Mouse (Mus musculus) neural tube, embryonic 10.5 days (tissue): Measurements from ENCODE around the gene Sp1.

Experiments used
- DNase-seq: peaks from one replicate; pipeline ENCODE4 v3.0.0-alpha.2; 2017; ENCODE audit warnings: low spot score; ENCODE audit errors: extremely low spot score

Sp1 gene

GRCm38 (mm10) chr15:102473246-102473645 is 67.3 kb downstream of the Sp1 start:
- no peak for DNase-seq

DNA sequence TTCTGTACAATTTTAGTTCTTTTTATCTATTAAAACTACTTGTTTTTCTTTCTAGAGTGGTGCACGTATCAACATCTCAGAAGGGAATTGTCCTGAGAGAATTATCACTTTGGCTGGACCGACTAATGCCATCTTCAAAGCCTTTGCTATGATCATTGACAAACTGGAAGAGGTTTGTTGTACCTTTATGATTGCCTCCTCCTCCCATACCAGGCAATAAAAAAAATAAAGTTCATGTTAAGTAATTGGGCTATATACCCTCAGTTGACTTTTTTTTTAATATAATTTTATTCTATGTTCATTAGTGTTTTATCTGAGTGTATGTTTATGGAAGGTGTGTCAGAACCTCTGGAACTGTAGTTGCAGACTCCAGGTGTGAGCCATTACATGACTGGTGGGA is 68.6 kb downstream of the Sp1 start:
- DNase-seq = no peak

DNA sequence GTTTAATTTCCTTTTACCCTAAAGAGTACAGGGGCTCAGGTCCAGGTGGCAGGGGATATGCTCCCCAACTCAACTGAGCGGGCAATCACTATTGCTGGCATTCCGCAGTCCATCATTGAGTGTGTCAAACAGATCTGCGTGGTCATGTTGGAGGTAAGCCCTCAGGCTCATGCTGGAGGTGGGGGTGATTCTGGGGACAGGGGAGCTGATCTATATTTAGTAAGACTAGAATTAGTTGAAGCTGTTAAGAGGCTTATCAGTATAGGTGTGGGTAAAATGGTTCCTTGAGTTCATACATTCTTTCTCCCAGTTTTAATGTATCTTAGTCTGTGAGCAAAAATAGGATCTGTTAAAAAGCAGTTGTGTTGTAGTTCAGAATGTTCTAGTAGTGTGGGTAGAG is 77.2 kb downstream of the Sp1 start:
- DNase-seq = no peak

DNA sequence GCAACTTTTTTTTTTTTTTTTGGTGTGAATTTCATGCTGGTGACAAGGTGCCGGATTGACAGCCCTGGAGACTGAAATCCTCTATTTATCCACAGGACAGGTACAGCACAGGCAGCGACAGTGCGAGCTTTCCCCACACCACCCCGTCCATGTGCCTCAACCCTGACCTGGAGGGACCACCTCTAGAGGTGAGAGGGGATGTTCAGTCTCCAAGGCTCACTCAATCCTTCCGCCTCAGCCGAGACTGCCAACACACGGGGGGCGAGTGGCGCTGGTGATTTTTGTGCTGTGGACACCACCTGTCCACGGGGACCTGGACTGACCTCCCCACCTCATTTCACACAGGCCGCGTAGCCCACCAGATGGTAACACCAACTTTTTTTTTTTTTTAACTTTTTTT is 79.9 kb downstream of the Sp1 start:
- no peak for DNase-seq
